Mouse (Mus musculus) embryonic facial prominence, embryonic 14.5 days (tissue): ENCODE data around the gene Adgrg7. TPM values are rescaled to one million over a fixed set of nuclear protein-coding genes. Genes with fewer than 3 reads are reported as not detected.
A peak's percentile ranks its signal among the peaks of the same experiment; 100 is the strongest.

Source experiments
- ATAC-seq: fragments of 200-750 bp; cut with Nextera tagmentation; 2 replicates; pipeline ENCODE4 v1.8.0; 2017; ENCODE audit warnings: low read depth, moderate number of reproducible peaks, moderate TSS enrichment
- DNase-seq: peaks from one replicate; pipeline ENCODE4 v3.0.0-alpha.2; 2015; ENCODE audit warnings: low spot score
- H3K27ac ChIP-seq: fragments of 300-500 bp; sonication (generic); replicated peaks from 2 replicates; pipeline ENCODE4 v1.5.1; 2014; ENCODE audit warnings: low read depth, mild to moderate bottlenecking, low read length, moderate library complexity
- H3K27me3 ChIP-seq: fragments of 300-500 bp; sonication (generic); replicated peaks from 2 replicates; pipeline ENCODE4 v1.6.1; 2014; ENCODE audit warnings: low read length; ENCODE audit not compliant: control insufficient read depth, insufficient read depth
- H3K36me3 ChIP-seq: fragments of 300-500 bp; sonication (generic); 2 replicates; pipeline ENCODE4 v1.6.1; 2014; ENCODE audit warnings: low read length, mixed read lengths; ENCODE audit not compliant: control insufficient read depth, insufficient read depth
- H3K4me1 ChIP-seq: fragments of 300-500 bp; sonication (generic); 2 replicates; pipeline ENCODE4 v1.6.1; 2014; ENCODE audit warnings: antibody characterized with exemption, low read length; ENCODE audit not compliant: control insufficient read depth, insufficient read depth
- H3K4me2 ChIP-seq: fragments of 300-500 bp; sonication (generic); 2 replicates; pipeline ENCODE4 v1.6.1; 2014; ENCODE audit warnings: low read depth, mild to moderate bottlenecking, low read length, moderate library complexity, mixed read lengths
- H3K4me3 ChIP-seq: fragments of 300-500 bp; sonication (generic); 2 replicates; pipeline ENCODE4 v1.5.1; 2014; ENCODE audit warnings: low read depth, mild to moderate bottlenecking, low read length
- H3K9ac ChIP-seq: fragments of 300-500 bp; sonication (generic); 2 replicates; pipeline ENCODE4 v1.6.1; 2014; ENCODE audit warnings: low read depth, mild to moderate bottlenecking, low read length, moderate library complexity, mixed read lengths
- H3K9me3 ChIP-seq: fragments of 300-500 bp; sonication (generic); 2 replicates; pipeline ENCODE4 v1.6.1; 2016; ENCODE audit warnings: low read length; ENCODE audit not compliant: control insufficient read depth
- WGBS: fragments of 180-500 bp; shearing (Covaris S2); extraction: QIAGEN DNeasy Blood & Tissue Kit; methylation state at CpG from one replicate; pipeline ENCODE4 v1.1.7; 2014; 5-methylcytosine and 5-hydroxymethylcytosine counted together
- polyA plus RNA-seq: library from polyadenylated mRNA; unstranded; fragments of >200 nt; fragmentation: Nextera tagmentation; extraction: Ambion mirVana; gene quantifications from 2 replicates; pipeline ENCODE4 v1.2.1, GENCODE M21; 2014

Gene Adgrg7
- polyA plus RNA-seq, 1 experiment from 2014 or later = not detected

DNA sequence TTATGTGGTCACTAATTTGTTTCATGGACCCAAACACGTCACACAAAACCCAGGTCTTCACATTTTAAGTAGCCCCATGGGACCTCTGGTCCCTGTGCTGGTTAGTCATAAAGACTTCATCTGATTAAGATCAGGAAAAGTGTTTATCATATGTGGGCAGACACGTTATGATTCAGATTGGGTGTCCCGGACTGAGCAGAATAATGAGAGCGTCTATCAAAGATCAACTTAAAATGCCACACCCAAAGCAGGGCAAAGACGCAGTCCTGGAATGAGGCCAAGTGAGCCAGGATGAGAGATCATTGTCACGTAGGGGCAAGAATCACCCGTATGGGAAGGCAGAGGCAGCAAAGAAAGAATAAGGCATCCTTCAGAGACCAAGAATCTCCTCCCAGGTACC is 3.2 kb upstream of the Adgrg7 start:
- Histone ChIP-seq H3K4me3 (no peak overlapping the region), H3K4me2 (no peak overlapping the region), H3K27ac (no peak overlapping the region), H3K27me3 (no peaks in the 10 kb centered on the region), H3K36me3 (no peaks in the 10 kb centered on the region), H3K4me1 (no peaks in the 10 kb centered on the region), H3K9ac (no peak overlapping the region), H3K9me3 (no peaks in the 10 kb centered on the region)
- DNase-seq (no peak), ATAC-seq (no peak)
- 74% methylated on average over 7 of the region's 7 CpGs for WGBS

- ATAC-seq (no peak), DNase-seq (no peak)
- WGBS = 72% methylated on average over 7 of the region's 7 CpGs
- no peaks in the 10 kb centered on the region for H3K4me1 ChIP-seq
- H3K27me3 ChIP-seq = no peaks in the 10 kb centered on the region
- H3K36me3 ChIP-seq = no peaks in the 10 kb centered on the region
- no peak overlapping the region for H3K9ac ChIP-seq
- no peak overlapping the region for H3K4me2 ChIP-seq
- no peak overlapping the region for H3K27ac ChIP-seq
- H3K4me3 ChIP-seq = no peak overlapping the region
- no peaks in the 10 kb centered on the region for H3K9me3 ChIP-seq
Measured at GRCm38 (mm10) chr16:56794383-56795144, 1.1 kb downstream of the Adgrg7 start.

GRCm38 (mm10) chr16:56793778-56794177 is 1.9 kb downstream of the Adgrg7 start:
- DNase-seq (peak; percentile 13), ATAC-seq (no peak)
- Histone ChIP-seq H3K4me1 (no peaks in the 10 kb centered on the region), H3K9ac (no peak overlapping the region), H3K9me3 (no peaks in the 10 kb centered on the region), H3K4me2 (no peak overlapping the region), H3K27ac (no peak overlapping the region), H3K4me3 (no peak overlapping the region), H3K36me3 (no peaks in the 10 kb centered on the region), H3K27me3 (no peaks in the 10 kb centered on the region)
- WGBS = 69% methylated on average over 1 of the region's 1 CpGs

DNA sequence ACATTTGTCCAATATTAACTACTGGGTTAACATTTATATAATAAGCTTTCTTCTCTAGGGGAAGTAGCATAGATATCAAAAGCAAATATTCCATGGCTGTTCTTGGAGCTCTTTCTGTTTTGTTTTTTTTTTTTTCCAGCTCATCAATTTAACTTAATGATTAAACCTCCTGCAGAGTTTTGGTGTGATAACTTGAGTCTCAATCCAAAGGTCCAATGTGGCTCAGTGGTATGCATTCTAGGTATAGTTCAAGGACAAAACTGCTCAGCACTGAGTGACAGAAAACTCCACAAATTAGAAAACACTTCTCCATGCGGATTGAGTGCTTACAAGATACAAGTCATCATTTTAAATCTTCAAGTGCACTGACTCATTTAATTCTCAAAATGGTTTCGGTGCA is 9.7 kb downstream of the Adgrg7 start:
- H3K4me1 ChIP-seq = no peaks in the 10 kb centered on the region
- no peak for ATAC-seq
- H3K4me3 ChIP-seq = no peak overlapping the region
- H3K36me3 ChIP-seq = no peaks in the 10 kb centered on the region
- no peak for DNase-seq
- no peaks in the 10 kb centered on the region for H3K27me3 ChIP-seq
- WGBS = 85% methylated on average over 2 of the region's 2 CpGs
- no peak overlapping the region for H3K4me2 ChIP-seq
- H3K27ac ChIP-seq = no peak overlapping the region
- no peaks in the 10 kb centered on the region for H3K9me3 ChIP-seq
- H3K9ac ChIP-seq = no peak overlapping the region

GRCm38 (mm10) chr16:56771163-56772105 is 24.2 kb downstream of the Adgrg7 start:
- peak; percentile 44; the same call in 1 of the 2 replicates for ATAC-seq
- Histone ChIP-seq H3K4me3 (no peak overlapping the region), H3K36me3 (no peaks in the 10 kb centered on the region), H3K4me2 (no peak overlapping the region), H3K27ac (no peak overlapping the region), H3K27me3 (no peaks in the 10 kb centered on the region), H3K9ac (no peak overlapping the region), H3K9me3 (no peaks in the 10 kb centered on the region), H3K4me1 (no peaks in the 10 kb centered on the region)
- DNase-seq = peak; percentile 72
- 48% methylated on average over 10 of the region's 10 CpGs for WGBS

GRCm38 (mm10) chr16:56729060-56729459 is 66.6 kb downstream of the Adgrg7 start:
- H3K9ac ChIP-seq = no peak overlapping the region
- no peaks in the 10 kb centered on the region for H3K36me3 ChIP-seq
- 6% methylated on average over 1 of the region's 1 CpGs for WGBS
- DNase-seq (no peak), ATAC-seq (no peak)
- H3K27ac ChIP-seq = no peak overlapping the region
- no peaks in the 10 kb centered on the region for H3K27me3 ChIP-seq
- H3K4me1 ChIP-seq = no peaks in the 10 kb centered on the region
- H3K4me2 ChIP-seq = no peak overlapping the region
- no peak overlapping the region for H3K4me3 ChIP-seq
- no peaks in the 10 kb centered on the region for H3K9me3 ChIP-seq

DNA sequence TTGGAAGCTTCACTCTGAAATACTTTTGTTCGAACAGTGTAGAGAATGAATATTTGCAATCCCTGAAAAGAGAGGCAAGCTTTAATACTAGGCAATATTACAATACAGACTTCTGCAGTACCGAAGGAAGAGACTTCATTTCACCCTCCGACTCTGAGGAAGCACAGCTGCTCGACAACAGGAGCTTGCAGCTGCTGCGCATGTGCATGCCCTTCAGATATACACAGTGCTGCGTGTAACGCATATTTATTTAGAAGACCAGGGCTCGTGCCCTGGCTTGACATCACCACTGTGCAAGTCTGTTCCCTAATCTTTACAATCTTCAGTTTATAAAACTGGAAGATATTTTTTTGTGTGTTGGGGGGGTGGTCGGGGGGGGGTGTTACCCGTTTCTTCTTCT is 70.7 kb downstream of the Adgrg7 start:
- Histone ChIP-seq H3K4me2 (no peak overlapping the region), H3K36me3 (no peaks in the 10 kb centered on the region), H3K4me1 (no peaks in the 10 kb centered on the region), H3K9me3 (no peaks in the 10 kb centered on the region), H3K27ac (no peak overlapping the region), H3K4me3 (no peak overlapping the region), H3K9ac (no peak overlapping the region), H3K27me3 (no peaks in the 10 kb centered on the region)
- ATAC-seq (no peak; the same call in 1 of the 2 replicates), DNase-seq (peak; percentile 48)
- WGBS = 67% methylated on average over 10 of the region's 10 CpGs

DNA sequence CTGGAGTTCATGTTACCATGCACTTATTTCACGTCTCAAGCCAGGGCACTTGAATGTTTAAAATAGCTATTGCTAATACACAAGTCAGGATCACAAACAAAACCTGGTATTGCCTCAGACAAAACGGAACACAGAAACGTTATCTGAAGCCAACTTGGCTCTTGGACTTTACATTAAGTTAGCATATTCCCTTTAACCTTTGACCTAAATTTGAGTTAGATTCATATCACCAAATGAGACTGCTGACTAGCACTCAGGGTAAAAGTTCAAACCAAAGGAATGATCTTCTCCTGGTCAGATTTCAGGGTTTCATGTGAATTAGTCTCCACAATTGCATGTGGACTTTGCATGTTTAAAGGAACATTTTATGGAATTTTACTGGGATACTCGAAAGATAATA is 73.3 kb downstream of the Adgrg7 start:
- Histone ChIP-seq H3K27me3 (no peaks in the 10 kb centered on the region), H3K9me3 (no peaks in the 10 kb centered on the region), H3K4me1 (no peaks in the 10 kb centered on the region), H3K4me3 (no peak overlapping the region), H3K9ac (no peak overlapping the region), H3K36me3 (no peaks in the 10 kb centered on the region), H3K27ac (no peak overlapping the region), H3K4me2 (no peak overlapping the region)
- ATAC-seq (no peak), DNase-seq (no peak)
- 53% methylated on average over 4 of the region's 4 CpGs for WGBS
